Mouse (Mus musculus) embryonic facial prominence, embryonic 11.5 days (tissue): ENCODE results near the gene Oas1h. TPM values are rescaled to one million over a fixed set of nuclear protein-coding genes. Genes with fewer than 3 reads are reported as not detected.
"Not testable (repeated sequence)": the region's sequence is repeated elsewhere in the genome, so short reads cannot be mapped to it uniquely, and the experiment has no call there.

ENCODE experiments used
- ATAC-seq: fragments of 200-750 bp; cut with Nextera tagmentation; replicated peaks from 2 replicates; pipeline ENCODE4 v1.8.0; 2017; ENCODE audit warnings: low read depth; ENCODE audit not compliant: insufficient number of reproducible peaks, low FRiP score, low TSS enrichment
- DNase-seq: peaks from one replicate; pipeline ENCODE4 v3.0.0-alpha.2; 2015; ENCODE audit warnings: low spot score
- H3K27ac ChIP-seq: fragments of 300-500 bp; sonication (generic); replicated peaks from 2 replicates; pipeline ENCODE4 v1.5.1; 2014; ENCODE audit warnings: mild to moderate bottlenecking, low read depth, low read length, control low read depth
- H3K27me3 ChIP-seq: fragments of 300-500 bp; sonication (generic); 2 replicates; pipeline ENCODE4 v1.6.1; 2014; ENCODE audit warnings: mild to moderate bottlenecking, low read length, moderate library complexity, mixed read lengths; ENCODE audit not compliant: control insufficient read depth, insufficient read depth
- H3K36me3 ChIP-seq: fragments of 300-500 bp; sonication (generic); replicated peaks from 2 replicates; pipeline ENCODE4 v1.6.1; 2014; ENCODE audit warnings: low read depth, mild to moderate bottlenecking, low read length, moderate library complexity, mixed read lengths; ENCODE audit not compliant: control insufficient read depth, insufficient read depth
- H3K4me1 ChIP-seq: fragments of 300-500 bp; sonication (generic); 2 replicates; pipeline ENCODE4 v1.6.1; 2014; ENCODE audit warnings: low read length, mixed read lengths; ENCODE audit not compliant: control insufficient read depth, insufficient read depth
- H3K4me2 ChIP-seq: fragments of 300-500 bp; sonication (generic); 2 replicates; pipeline ENCODE4 v1.6.1; 2014; ENCODE audit warnings: low read depth, mild to moderate bottlenecking, control low read depth, low read length, moderate library complexity
- H3K4me3 ChIP-seq: fragments of 300-500 bp; sonication (generic); 2 replicates; pipeline ENCODE4 v1.5.1; 2014; ENCODE audit warnings: low read depth, low read length, control low read depth
- H3K9ac ChIP-seq: fragments of 300-500 bp; sonication (generic); replicated peaks from 2 replicates; pipeline ENCODE4 v1.6.1; 2014; ENCODE audit warnings: mild to moderate bottlenecking, control low read depth, low read length
- H3K9me3 ChIP-seq: fragments of 300-500 bp; sonication (generic); replicated peaks from 2 replicates; pipeline ENCODE4 v1.6.1; 2016; ENCODE audit warnings: mild to moderate bottlenecking, low read length, inconsistent platforms, mixed read lengths; ENCODE audit not compliant: control insufficient read depth
- WGBS: fragments of 180-500 bp; shearing (Covaris S2); extraction: QIAGEN DNeasy Blood & Tissue Kit; methylation state at CpG from one replicate; pipeline ENCODE4 v1.1.7; 2014; 5-methylcytosine and 5-hydroxymethylcytosine counted together
- polyA plus RNA-seq: library from polyadenylated mRNA; unstranded; fragments of >200 nt; fragmentation: Nextera tagmentation; extraction: Ambion mirVana; gene quantifications from 2 replicates; pipeline ENCODE4 v1.2.1, GENCODE M21; 2014

The Oas1h gene
- polyA plus RNA-seq, 1 experiment from 2014 or later, result not detected

- Histone ChIP-seq H3K9ac (no peak overlapping the region), H3K9me3 (no peaks in the 10 kb centered on the region), H3K4me1 (no peaks in the 10 kb centered on the region), H3K4me3 (no peak overlapping the region), H3K4me2 (no peak overlapping the region), H3K36me3 (no peaks in the 10 kb centered on the region), H3K27ac (no peak overlapping the region), H3K27me3 (no peaks in the 10 kb centered on the region)
- DNase-seq, result no peak
- WGBS, result 87% methylated on average over 6 of the region's 6 CpGs
- ATAC-seq, result no peak
These were observed 37.1 kb downstream of the Oas1h start for GRCm38 (mm10) chr5:120898307-120898706.

GRCm38 (mm10) chr5:120898726-120899125 lies 37.5 kb downstream of the Oas1h start:
- H3K4me2 ChIP-seq, result no peak overlapping the region
- no peak overlapping the region for H3K4me3 ChIP-seq
- no peak for ATAC-seq
- H3K27me3 ChIP-seq, result no peaks in the 10 kb centered on the region
- H3K27ac ChIP-seq, result no peak overlapping the region
- DNase-seq, result no peak
- H3K9me3 ChIP-seq, result no peaks in the 10 kb centered on the region
- no peak overlapping the region for H3K9ac ChIP-seq
- H3K36me3 ChIP-seq, result no peaks in the 10 kb centered on the region
- H3K4me1 ChIP-seq, result no peaks in the 10 kb centered on the region

- H3K9ac ChIP-seq, result no peak overlapping the region
- H3K27ac ChIP-seq, result no peak overlapping the region
- no peak overlapping the region for H3K4me3 ChIP-seq
- DNase-seq (no peak), ATAC-seq (no peak)
- no peaks in the 10 kb centered on the region for H3K9me3 ChIP-seq
- no peak overlapping the region for H3K4me2 ChIP-seq
- no peaks in the 10 kb centered on the region for H3K4me1 ChIP-seq
- WGBS, result 59% methylated on average over 1 of the region's 1 CpGs
- H3K27me3 ChIP-seq, result no peaks in the 10 kb centered on the region
- H3K36me3 ChIP-seq, result no peaks in the 10 kb centered on the region
These were observed 39.4 kb downstream of the Oas1h start for GRCm38 (mm10) chr5:120900666-120901065.

GRCm38 (mm10) chr5:120902056-120902455 lies 40.8 kb downstream of the Oas1h start:
- ATAC-seq (no peak), DNase-seq (no peak)
- H3K27ac ChIP-seq, result no peak overlapping the region
- H3K36me3 ChIP-seq, result no peaks in the 10 kb centered on the region
- no peak overlapping the region for H3K4me3 ChIP-seq
- no peak overlapping the region for H3K4me2 ChIP-seq
- H3K27me3 ChIP-seq, result no peaks in the 10 kb centered on the region
- WGBS, result 87% methylated on average over 5 of the region's 5 CpGs
- no peak overlapping the region for H3K9ac ChIP-seq
- H3K4me1 ChIP-seq, result no peaks in the 10 kb centered on the region
- no peaks in the 10 kb centered on the region for H3K9me3 ChIP-seq

GRCm38 (mm10) chr5:120906791-120907733 lies 45.8 kb downstream of the Oas1h start, which contains the start of gene Oas1a:
Gene Oas1a (minus strand): TSS chr5:120907521.
- H3K9ac ChIP-seq, H3K4me2 ChIP-seq, ATAC-seq, H3K4me3 ChIP-seq, H3K9me3 ChIP-seq, H3K4me1 ChIP-seq, H3K27ac ChIP-seq, H3K36me3 ChIP-seq, H3K27me3 ChIP-seq: not testable (repeated sequence)
- peak; percentile 30 for DNase-seq
- 44% methylated on average over 8 of the region's 12 CpGs for WGBS

- 51% methylated on average over 7 of the region's 7 CpGs for WGBS
- no peak overlapping the region for H3K4me2 ChIP-seq
- ATAC-seq, result no peak
- no peaks in the 10 kb centered on the region for H3K27me3 ChIP-seq
- H3K9me3 ChIP-seq, result no peaks in the 10 kb centered on the region
- H3K4me3 ChIP-seq, result no peak overlapping the region
- DNase-seq, result no peak
- no peak overlapping the region for H3K27ac ChIP-seq
- H3K9ac ChIP-seq, result no peak overlapping the region
- H3K36me3 ChIP-seq, result no peaks in the 10 kb centered on the region
- H3K4me1 ChIP-seq, result no peaks in the 10 kb centered on the region
These were observed 47.1 kb downstream of the Oas1h start for GRCm38 (mm10) chr5:120908196-120908920.

GRCm38 (mm10) chr5:120914204-120914603 lies 53.0 kb downstream of the Oas1h start, which contains the start of gene Oas1d:
Gene Oas1d (plus strand): TSS chr5:120914536.
- H3K36me3 ChIP-seq, H3K4me3 ChIP-seq, H3K4me2 ChIP-seq, H3K27me3 ChIP-seq, ATAC-seq, H3K9me3 ChIP-seq, H3K9ac ChIP-seq, H3K4me1 ChIP-seq, DNase-seq, H3K27ac ChIP-seq: not testable (repeated sequence)
- 45% methylated on average over 8 of the region's 8 CpGs for WGBS
